Mouse (Mus musculus): Measurements from ENCODE around the gene Tnni3.

DNA sequence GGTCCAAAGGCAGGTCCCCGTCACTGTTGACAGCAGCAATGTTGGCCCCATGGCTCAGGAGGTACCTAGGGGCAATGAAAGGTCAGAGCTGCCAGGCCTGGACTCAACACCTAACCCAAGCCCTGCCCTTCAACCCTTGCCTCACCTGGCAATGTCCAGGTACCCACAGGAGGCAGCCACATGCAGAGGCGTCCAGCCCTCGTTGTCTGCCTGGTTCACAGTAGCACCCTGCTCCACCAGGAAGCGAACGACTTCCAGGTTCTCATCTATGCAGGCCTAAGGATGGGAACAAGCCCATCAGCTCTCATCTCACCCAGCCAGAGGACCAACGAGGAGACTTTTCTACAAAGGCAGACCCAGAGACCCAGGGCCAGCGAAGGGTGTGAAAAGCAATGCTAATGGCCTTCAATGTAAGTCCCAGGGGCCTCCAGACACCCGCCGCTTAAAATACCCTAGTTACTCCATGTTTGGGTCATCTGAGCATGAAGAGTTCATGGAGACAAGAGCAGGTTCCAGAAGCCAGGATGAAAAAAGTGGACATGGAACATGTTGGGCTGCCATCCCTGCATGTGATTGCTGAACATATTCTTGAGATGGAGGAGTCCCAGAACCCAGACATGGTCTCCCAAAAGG is 26.6 kb downstream of the Tnni3 start:
- TF ChIP-seq POLR2A (IDR thresholded peaks at IDR 0.05; ENCODE audit: control insufficient read depth in 1 of 2, insufficient read depth in 1 of 2, low read depth in 1 of 2, low read length in 2 of 2, poor library complexity in 1 of 2) (no peak), GABPA (IDR thresholded peaks at IDR 0.05; ENCODE audit: low read depth, low read length) (no peak), NRF1 (IDR thresholded peaks at IDR 0.05; ENCODE audit: insufficient read depth, low read depth, low read length, poor library complexity, severe bottlenecking) (no peak), JUND (IDR thresholded peaks at IDR 0.05; ENCODE audit: low read depth, low read length) (no peak), E2F4 (IDR thresholded peaks at IDR 0.05; ENCODE audit: borderline replicate concordance, low read depth, low read length) (no peak), CTCF (IDR thresholded peaks at IDR 0.05 in 2 of 3, conservative IDR thresholded peaks at IDR 0.05 in 1 of 3; ENCODE audit: control insufficient read depth in 1 of 3, insufficient read depth in 1 of 3, low read depth in 2 of 3, low read length in 3 of 3, poor library complexity in 1 of 3, severe bottlenecking in 1 of 3) (no peak), CHD2 (IDR thresholded peaks at IDR 0.05; ENCODE audit: low read length) (no peak), EP300 (IDR thresholded peaks at IDR 0.05; ENCODE audit: low read depth in 1 of 2, low read length in 2 of 2) (no peak), TAL1 (IDR thresholded peaks at IDR 0.05; ENCODE audit: low read length) (no peak), MAX (IDR thresholded peaks at IDR 0.05; ENCODE audit: low read length) (no peak), ELF1 (IDR thresholded peaks at IDR 0.05; ENCODE audit: low read depth, low read length) (no peak), ZMIZ1 (IDR thresholded peaks at IDR 0.05; ENCODE audit: low read depth, low read length) (no peak), SIN3A (IDR thresholded peaks at IDR 0.05; ENCODE audit: low read length) (no peak)

All from MEL (cell line).